26 mouse cellular contexts compared by ENCODE assay signal in genomic region chr6:144880098-144880497, GRCm38 (mm10).
DNase-seq lines count a peak whose midpoint lies in the region; ATAC-seq and TF ChIP-seq lines count a peak whose summit lies in the region.
"Had no signal": no experiment of that assay in that cellular context is flagged by ENCODE, and none has a peak within 500 bp of the region (broad histone marks: within the 10 kb centered on the region; RNA-seq: fewer than 3 reads in every experiment).

No protein-coding gene starts in this region.

- no peaks in the 10 kb centered on the region for H3K27me3 ChIP-seq in forebrain, embryonic 14.5 days (replicated peaks; ENCODE audit: control insufficient read depth, insufficient read depth, low read length)
- H3K27me3 ChIP-seq in thymus, adult 2 months (ENCODE audit: control insufficient read depth, insufficient read depth, low read length), result no peaks in the 10 kb centered on the region
- H3K27me3 ChIP-seq: CH12.LX; embryonic facial prominence, embryonic 15.5 days; heart, embryonic 15.5 days; hindbrain, embryonic 12.5 days; liver, embryonic 12.5 days; midbrain, embryonic 12.5 days; neural tube, embryonic 12.5 days had no signal

- H3K4me2 ChIP-seq in forebrain, embryonic 14.5 days (ENCODE audit: low read length), result no peak overlapping the region
- H3K4me2 ChIP-seq: embryonic facial prominence, embryonic 15.5 days; heart, embryonic 15.5 days; hindbrain, embryonic 12.5 days; liver, embryonic 12.5 days; midbrain, embryonic 12.5 days; neural tube, embryonic 12.5 days had no signal

- H3K9me3 ChIP-seq in forebrain, embryonic 14.5 days (replicated peaks; ENCODE audit: control insufficient read depth, low read length), result no peaks in the 10 kb centered on the region
- H3K9me3 ChIP-seq: embryonic facial prominence, embryonic 15.5 days; heart, embryonic 10.5 days; heart, embryonic 15.5 days; hindbrain, embryonic 12.5 days; liver, embryonic 12.5 days; megakaryocyte, embryonic 14.5 days; midbrain, embryonic 12.5 days; neural tube, embryonic 12.5 days had no signal

- ATAC-seq in forebrain, embryonic 14.5 days, result 0 out of 2 replicates have a peak, but pooled peaks have one; percentile 41
- ATAC-seq: activated CD4-positive, CD25-positive, alpha-beta regulatory T cell, adult 4 months; intestine, postnatal 0 days; liver, embryonic 12.5 days; liver, postnatal 0 days had no signal

- H3K4me1 ChIP-seq in forebrain, embryonic 14.5 days (ENCODE audit: control insufficient read depth, insufficient read depth, low read length), result no peaks in the 10 kb centered on the region
- no peaks in the 10 kb centered on the region for H3K4me1 ChIP-seq in thymus, adult 2 months (replicated peaks; ENCODE audit: control insufficient read depth, insufficient read depth, low read length)
- H3K4me1 ChIP-seq: embryonic facial prominence, embryonic 15.5 days; heart, embryonic 15.5 days; liver, embryonic 12.5 days; megakaryocyte, embryonic 14.5 days; midbrain, embryonic 12.5 days; neural tube, embryonic 12.5 days had no signal

- H3K9ac ChIP-seq in forebrain, embryonic 14.5 days (ENCODE audit: low read length), result no peak overlapping the region
- H3K9ac ChIP-seq: embryonic facial prominence, embryonic 15.5 days; heart, embryonic 15.5 days; hindbrain, embryonic 12.5 days; liver, embryonic 12.5 days; liver, postnatal 0 days; midbrain, embryonic 12.5 days; neural tube, embryonic 12.5 days had no signal

- WGBS in forebrain, embryonic 14.5 days, result 59% methylated on average over 10 of the region's 10 CpGs
- 79% methylated on average over 10 of the region's 10 CpGs for WGBS in thymus, adult 2 months

- no peaks in the 10 kb centered on the region for H3K36me3 ChIP-seq in forebrain, embryonic 14.5 days (ENCODE audit: control insufficient read depth, insufficient read depth, low read length)
- H3K36me3 ChIP-seq in thymus, adult 2 months (ENCODE audit: control insufficient read depth, insufficient read depth, low read length), result no peaks in the 10 kb centered on the region
- H3K36me3 ChIP-seq: embryonic facial prominence, embryonic 15.5 days; heart, embryonic 10.5 days; heart, embryonic 15.5 days; hindbrain, embryonic 12.5 days; liver, embryonic 12.5 days; midbrain, embryonic 12.5 days; neural tube, embryonic 12.5 days had no signal

- no peak overlapping the region for H3K4me3 ChIP-seq in forebrain, embryonic 14.5 days (ENCODE audit: low read depth, low read length)
- H3K4me3 ChIP-seq in thymus, adult 2 months (ENCODE audit: control insufficient read depth, insufficient read depth, low read length), result no peak overlapping the region
- H3K4me3 ChIP-seq: embryonic facial prominence, embryonic 15.5 days; heart, embryonic 10.5 days; heart, embryonic 15.5 days; hindbrain, embryonic 12.5 days; liver, embryonic 12.5 days; megakaryocyte, embryonic 14.5 days; midbrain, embryonic 12.5 days; myocyte; neural tube, embryonic 12.5 days had no signal

- H3K27ac ChIP-seq in forebrain, embryonic 14.5 days (ENCODE audit: low read depth, low read length), result no peak overlapping the region
- no peak overlapping the region for H3K27ac ChIP-seq in thymus, adult 2 months (ENCODE audit: control insufficient read depth, insufficient read depth, low read length)
- H3K27ac ChIP-seq: embryonic facial prominence, embryonic 15.5 days; heart, embryonic 10.5 days; heart, embryonic 15.5 days; hindbrain, embryonic 12.5 days; liver, embryonic 12.5 days; midbrain, embryonic 12.5 days; neural tube, embryonic 12.5 days had no signal

- TF ChIP-seq CTCF in thymus, adult 2 months (IDR thresholded peaks at IDR 0.05; ENCODE audit: borderline replicate concordance, control insufficient read depth, extremely low read depth, insufficient read depth, low read length, poor library complexity), result no peak

- DNase-seq in layer of hippocampus, adult 18-20 months (ENCODE audit: low spot score in 2 of 2), result peak; percentile 28 to 73
- DNase-seq in layer of hippocampus, postnatal 25 days (ENCODE audit: extremely low spot score in 1 of 2, low spot score in 1 of 2), result no peak
- peak; percentile 28 for DNase-seq in forebrain, embryonic 14.5 days (ENCODE audit: low spot score)
- DNase-seq in layer of hippocampus, adult 8-10 months (ENCODE audit: low spot score in 2 of 2), result peak; percentile 47 to 48
- no peak for DNase-seq in spleen, postnatal 14 days (ENCODE audit: low spot score in 2 of 2)
- no peak for DNase-seq in thymus, adult 2 months
- DNase-seq: adrenal gland, adult 8-10 months; cerebellum, adult 11 months; cerebellum, adult 9-10 months; gastrocnemius, postnatal 25 days; kidney, postnatal 14 days; left cerebral cortex, postnatal 4 days; liver, postnatal 0 days; lung, postnatal 36 days had no signal

- no peak for TF ChIP-seq POLR2A in thymus, adult 2 months (IDR thresholded peaks at IDR 0.05; ENCODE audit: control insufficient read depth, extremely low read depth, insufficient read depth, low read length, poor library complexity)

Comparison
In these comparisons a context has a peak if more than half of its experiments do, and no peak if none do; other contexts are left out.
1. DNase-seq: peak in layer of hippocampus, adult 18-20 months (2 of 2), forebrain, embryonic 14.5 days (single experiment) and layer of hippocampus, adult 8-10 months (2 of 2); none in layer of hippocampus, postnatal 25 days (0 of 2), spleen, postnatal 14 days (0 of 2) and thymus, adult 2 months (single experiment).